Mouse (Mus musculus): ENCODE measurements at regions not wholly inside any gene's neighbourhood (a gene's known extent, or its start where the extent isn't known, plus 50 kb on each side); places are given as distances from the start of the nearest gene placed in this dataset.

DNA sequence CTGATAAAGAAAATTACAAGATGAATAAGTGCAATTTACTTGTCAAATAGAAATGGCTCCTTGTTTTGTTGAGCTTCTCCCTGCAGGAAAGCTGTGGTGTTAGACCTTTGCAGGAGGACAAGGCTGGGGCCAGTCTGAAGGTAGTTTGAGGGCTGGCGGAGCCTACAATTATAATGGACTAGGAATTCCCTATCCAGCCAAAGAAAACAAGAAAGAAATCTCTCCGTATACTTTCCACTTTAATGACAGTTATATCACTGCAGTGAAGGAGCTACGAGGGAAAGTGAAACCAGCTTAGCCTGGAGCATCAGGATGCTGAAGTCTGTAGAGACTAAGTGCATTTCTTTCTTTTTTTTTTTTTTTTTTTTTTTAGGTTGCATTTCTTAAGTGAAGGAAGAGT is 104.8 kb upstream of the Sstr4 start:
- H3K27ac ChIP-seq (ENCODE audit: low read depth) = no peak overlapping the region
- ATAC-seq (replicated peaks; ENCODE audit: low FRiP score, low TSS enrichment, low read depth) (no peak), DNase-seq (ENCODE audit: low spot score) (no peak)
- 51% methylated on average over 3 of the region's 3 CpGs for WGBS
- no peaks in the 10 kb centered on the region for H3K36me3 ChIP-seq (ENCODE audit: control insufficient read depth, insufficient read depth, low read length)
- no peaks in the 10 kb centered on the region for H3K9me3 ChIP-seq (ENCODE audit: control insufficient read depth, low read length)
- H3K4me3 ChIP-seq (ENCODE audit: low read depth, low read length) = no peak overlapping the region
- no peak overlapping the region for H3K4me2 ChIP-seq (ENCODE audit: low read length)
- no peaks in the 10 kb centered on the region for H3K27me3 ChIP-seq (replicated peaks; ENCODE audit: control insufficient read depth, insufficient read depth, low read length)
- H3K9ac ChIP-seq (ENCODE audit: low read length) = no peak overlapping the region
- no peaks in the 10 kb centered on the region for H3K4me1 ChIP-seq (replicated peaks; ENCODE audit: control insufficient read depth, insufficient read depth, low read length)

DNA sequence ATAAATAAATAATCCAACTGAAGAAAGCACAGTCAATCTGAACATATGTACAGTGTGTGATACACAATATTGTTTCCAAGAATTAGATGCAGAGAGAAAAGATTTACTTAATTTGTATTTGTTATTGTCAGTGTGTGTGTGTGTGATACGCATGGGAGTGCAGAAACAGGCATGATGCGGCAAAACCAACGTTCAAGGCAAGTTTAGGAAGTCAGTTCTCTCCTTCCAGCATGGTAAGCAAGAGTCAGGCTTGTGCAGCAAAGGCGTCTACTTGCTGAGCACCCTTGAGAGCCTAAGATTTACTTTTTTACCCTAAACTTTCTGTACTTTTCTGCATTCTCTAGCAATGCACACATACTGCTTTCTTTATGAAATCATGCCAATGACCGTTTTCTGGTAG is 102.7 kb upstream of the Sstr4 start:
- H3K4me1 ChIP-seq (replicated peaks; ENCODE audit: control insufficient read depth, insufficient read depth, low read length) = no peaks in the 10 kb centered on the region
- no peak overlapping the region for H3K9ac ChIP-seq (ENCODE audit: low read length)
- H3K27ac ChIP-seq (ENCODE audit: low read depth) = no peak overlapping the region
- no peaks in the 10 kb centered on the region for H3K9me3 ChIP-seq (ENCODE audit: control insufficient read depth, low read length)
- ATAC-seq (replicated peaks; ENCODE audit: low FRiP score, low TSS enrichment, low read depth) = no peak
- H3K27me3 ChIP-seq (replicated peaks; ENCODE audit: control insufficient read depth, insufficient read depth, low read length) = no peaks in the 10 kb centered on the region
- DNase-seq (ENCODE audit: low spot score) = no peak
- H3K4me3 ChIP-seq (ENCODE audit: low read depth, low read length) = no peak overlapping the region
- H3K36me3 ChIP-seq (ENCODE audit: control insufficient read depth, insufficient read depth, low read length) = no peaks in the 10 kb centered on the region
- WGBS = 84% methylated on average over 5 of the region's 5 CpGs
- no peak overlapping the region for H3K4me2 ChIP-seq (ENCODE audit: low read length)

DNA sequence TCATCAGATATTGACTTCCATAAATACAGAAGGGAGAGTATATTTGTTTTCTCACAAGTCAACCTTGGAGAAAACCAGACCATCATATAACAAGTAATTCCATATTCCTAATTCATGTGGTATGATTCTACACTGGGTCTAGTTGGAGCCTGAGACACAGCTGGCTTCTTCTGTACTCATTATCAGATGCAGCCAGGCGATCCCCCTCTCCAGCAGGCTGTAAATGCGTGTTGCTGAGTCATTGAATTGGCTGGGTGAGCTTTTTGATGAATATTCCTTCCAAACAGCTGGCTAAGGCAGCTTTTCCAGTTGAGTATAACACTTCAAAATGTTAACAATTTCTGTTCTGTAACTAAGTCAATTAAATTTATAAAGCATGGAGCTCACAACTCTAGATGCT is 102.2 kb upstream of the Sstr4 start:
- DNase-seq (ENCODE audit: low spot score) = no peak
- ATAC-seq (replicated peaks; ENCODE audit: low FRiP score, low TSS enrichment, low read depth) = no peak
- no peak overlapping the region for H3K4me2 ChIP-seq (ENCODE audit: low read length)

GRCm38 (mm10) chr2:148300879-148301278 is 94.3 kb upstream of the Sstr4 start:
- DNase-seq (ENCODE audit: low spot score) (no peak), ATAC-seq (replicated peaks; ENCODE audit: low FRiP score, low TSS enrichment, low read depth) (no peak)
- H3K9me3 ChIP-seq (ENCODE audit: control insufficient read depth, low read length) = no peaks in the 10 kb centered on the region

More for the DNA sequence above, 102.2 kb upstream of the Sstr4 start:
- Histone ChIP-seq H3K27ac (ENCODE audit: low read depth) (no peak overlapping the region), H3K4me1 (replicated peaks; ENCODE audit: control insufficient read depth, insufficient read depth, low read length) (no peaks in the 10 kb centered on the region), H3K9ac (ENCODE audit: low read length) (no peak overlapping the region), H3K36me3 (ENCODE audit: control insufficient read depth, insufficient read depth, low read length) (no peaks in the 10 kb centered on the region), H3K4me3 (ENCODE audit: low read depth, low read length) (no peak overlapping the region), H3K9me3 (ENCODE audit: control insufficient read depth, low read length) (no peaks in the 10 kb centered on the region), H3K27me3 (replicated peaks; ENCODE audit: control insufficient read depth, insufficient read depth, low read length) (no peaks in the 10 kb centered on the region)
- WGBS = 42% methylated on average over 2 of the region's 2 CpGs

DNA sequence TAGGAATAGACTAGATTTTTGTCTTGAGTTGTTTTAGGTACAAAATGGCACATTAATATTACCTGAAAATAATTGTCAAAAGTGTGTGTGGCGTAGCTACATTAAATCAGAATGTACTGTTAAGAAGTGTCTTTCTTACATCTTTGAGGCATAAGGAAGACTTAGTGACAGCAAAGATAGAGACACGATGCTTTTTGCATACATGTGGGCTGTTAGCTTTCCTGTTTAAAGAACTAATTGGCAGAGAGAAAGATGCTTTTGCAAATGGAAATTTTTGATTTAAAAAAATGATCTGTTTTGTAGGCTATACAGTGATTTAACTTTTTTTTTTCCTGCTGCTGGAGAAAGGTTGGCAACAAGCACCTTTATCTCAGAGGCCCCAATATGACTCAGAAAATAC is 82.9 kb upstream of the Sstr4 start:
- no peaks in the 10 kb centered on the region for H3K9me3 ChIP-seq (ENCODE audit: control insufficient read depth, low read length)
- no peak overlapping the region for H3K9ac ChIP-seq (ENCODE audit: low read length)
- no peak overlapping the region for H3K4me2 ChIP-seq (ENCODE audit: low read length)
- H3K27ac ChIP-seq (ENCODE audit: low read depth) = no peak overlapping the region
- H3K4me3 ChIP-seq (ENCODE audit: low read depth, low read length) = no peak overlapping the region
- DNase-seq (ENCODE audit: low spot score) (no peak), ATAC-seq (replicated peaks; ENCODE audit: low FRiP score, low TSS enrichment, low read depth) (no peak)
- no peaks in the 10 kb centered on the region for H3K36me3 ChIP-seq (ENCODE audit: control insufficient read depth, insufficient read depth, low read length)
- 86% methylated on average over 2 of the region's 2 CpGs for WGBS
- peaks cover 6% of the 10 kb centered on the region; the same call in 1 of the 2 replicates for H3K4me1 ChIP-seq (replicated peaks; ENCODE audit: control insufficient read depth, insufficient read depth, low read length)
- no peaks in the 10 kb centered on the region for H3K27me3 ChIP-seq (replicated peaks; ENCODE audit: control insufficient read depth, insufficient read depth, low read length)

More at GRCm38 (mm10) chr2:148300879-148301278, 94.3 kb upstream of the Sstr4 start:
- H3K4me3 ChIP-seq (ENCODE audit: low read depth, low read length) = no peak overlapping the region
- H3K27me3 ChIP-seq (replicated peaks; ENCODE audit: control insufficient read depth, insufficient read depth, low read length) = no peaks in the 10 kb centered on the region
- 45% methylated on average over 2 of the region's 2 CpGs for WGBS
- H3K4me2 ChIP-seq (ENCODE audit: low read length) = no peak overlapping the region
- H3K9ac ChIP-seq (ENCODE audit: low read length) = no peak overlapping the region
- no peak overlapping the region for H3K27ac ChIP-seq (ENCODE audit: low read depth)
- H3K36me3 ChIP-seq (ENCODE audit: control insufficient read depth, insufficient read depth, low read length) = no peaks in the 10 kb centered on the region
- H3K4me1 ChIP-seq (replicated peaks; ENCODE audit: control insufficient read depth, insufficient read depth, low read length) = no peaks in the 10 kb centered on the region

DNA sequence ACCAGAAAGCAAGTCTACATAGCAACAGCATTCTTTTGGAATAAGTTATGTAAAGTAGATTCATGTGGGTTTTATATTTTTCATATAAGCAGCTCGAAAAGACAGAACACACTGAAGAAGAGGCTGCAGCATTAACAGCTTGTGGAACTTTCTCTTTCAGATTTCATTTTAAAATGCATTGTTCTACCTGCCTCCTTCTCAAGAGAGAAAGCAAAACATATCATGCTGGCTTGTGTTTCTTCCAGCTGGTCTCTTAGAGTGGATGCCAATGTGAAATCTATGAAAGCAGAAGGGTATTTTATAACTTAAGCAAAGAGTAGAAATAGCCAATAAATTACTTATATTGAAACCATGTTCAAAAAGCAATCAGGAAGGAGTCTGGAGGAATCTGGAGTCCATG is 74.2 kb upstream of the Sstr4 start:
- H3K27me3 ChIP-seq (replicated peaks; ENCODE audit: control insufficient read depth, insufficient read depth, low read length) = no peaks in the 10 kb centered on the region
- H3K9ac ChIP-seq (ENCODE audit: low read length) = no peak overlapping the region
- DNase-seq (ENCODE audit: low spot score) (no peak), ATAC-seq (replicated peaks; ENCODE audit: low FRiP score, low TSS enrichment, low read depth) (no peak)
- H3K4me1 ChIP-seq (replicated peaks; ENCODE audit: control insufficient read depth, insufficient read depth, low read length) = peaks cover 6% of the 10 kb centered on the region; the same call in 1 of the 2 replicates
- H3K4me3 ChIP-seq (ENCODE audit: low read depth, low read length) = no peak overlapping the region
- H3K9me3 ChIP-seq (ENCODE audit: control insufficient read depth, low read length) = no peaks in the 10 kb centered on the region
- WGBS = 78% methylated on average over 1 of the region's 1 CpGs
- H3K4me2 ChIP-seq (ENCODE audit: low read length) = no peak overlapping the region
- no peak overlapping the region for H3K27ac ChIP-seq (ENCODE audit: low read depth)
- H3K36me3 ChIP-seq (ENCODE audit: control insufficient read depth, insufficient read depth, low read length) = no peaks in the 10 kb centered on the region

- DNase-seq (ENCODE audit: low spot score) (no peak), ATAC-seq (replicated peaks; ENCODE audit: low FRiP score, low TSS enrichment, low read depth) (no peak)
- H3K4me1 ChIP-seq (replicated peaks; ENCODE audit: control insufficient read depth, insufficient read depth, low read length) = no peaks in the 10 kb centered on the region
- no peak overlapping the region for H3K9ac ChIP-seq (ENCODE audit: low read length)
- no peak overlapping the region for H3K4me2 ChIP-seq (ENCODE audit: low read length)
- 83% methylated on average over 3 of the region's 3 CpGs for WGBS
- H3K27me3 ChIP-seq (replicated peaks; ENCODE audit: control insufficient read depth, insufficient read depth, low read length) = no peaks in the 10 kb centered on the region
- no peaks in the 10 kb centered on the region for H3K9me3 ChIP-seq (ENCODE audit: control insufficient read depth, low read length)
- H3K36me3 ChIP-seq (ENCODE audit: control insufficient read depth, insufficient read depth, low read length) = no peaks in the 10 kb centered on the region
- no peak overlapping the region for H3K27ac ChIP-seq (ENCODE audit: low read depth)
- H3K4me3 ChIP-seq (ENCODE audit: low read depth, low read length) = no peak overlapping the region
Measured at GRCm38 (mm10) chr2:148325362-148325761, 69.8 kb upstream of the Sstr4 start.

GRCm38 (mm10) chr2:148325854-148326387 is 69.2 kb upstream of the Sstr4 start:
- 64% methylated on average over 4 of the region's 4 CpGs for WGBS
- H3K9me3 ChIP-seq (ENCODE audit: control insufficient read depth, low read length) = no peaks in the 10 kb centered on the region
- no peak for DNase-seq (ENCODE audit: low spot score)

GRCm38 (mm10) chr2:148326414-148326813 is 68.7 kb upstream of the Sstr4 start:
- no peak for DNase-seq (ENCODE audit: low spot score)
- H3K9me3 ChIP-seq (ENCODE audit: control insufficient read depth, low read length) = no peaks in the 10 kb centered on the region

More at GRCm38 (mm10) chr2:148325854-148326387, 69.2 kb upstream of the Sstr4 start:
- Histone ChIP-seq H3K27ac (ENCODE audit: low read depth) (no peak overlapping the region), H3K36me3 (ENCODE audit: control insufficient read depth, insufficient read depth, low read length) (no peaks in the 10 kb centered on the region), H3K4me3 (ENCODE audit: low read depth, low read length) (no peak overlapping the region), H3K27me3 (replicated peaks; ENCODE audit: control insufficient read depth, insufficient read depth, low read length) (no peaks in the 10 kb centered on the region), H3K4me2 (ENCODE audit: low read length) (no peak overlapping the region), H3K4me1 (replicated peaks; ENCODE audit: control insufficient read depth, insufficient read depth, low read length) (no peaks in the 10 kb centered on the region), H3K9ac (ENCODE audit: low read length) (no peak overlapping the region)
- no peak for ATAC-seq (replicated peaks; ENCODE audit: low FRiP score, low TSS enrichment, low read depth)

More at GRCm38 (mm10) chr2:148326414-148326813, 68.7 kb upstream of the Sstr4 start:
- Histone ChIP-seq H3K9ac (ENCODE audit: low read length) (no peak overlapping the region), H3K27me3 (replicated peaks; ENCODE audit: control insufficient read depth, insufficient read depth, low read length) (no peaks in the 10 kb centered on the region), H3K4me3 (ENCODE audit: low read depth, low read length) (no peak overlapping the region), H3K4me2 (ENCODE audit: low read length) (no peak overlapping the region), H3K4me1 (replicated peaks; ENCODE audit: control insufficient read depth, insufficient read depth, low read length) (no peaks in the 10 kb centered on the region), H3K27ac (ENCODE audit: low read depth) (no peak overlapping the region), H3K36me3 (ENCODE audit: control insufficient read depth, insufficient read depth, low read length) (no peaks in the 10 kb centered on the region)
- 35% methylated on average over 2 of the region's 2 CpGs for WGBS
- no peak for ATAC-seq (replicated peaks; ENCODE audit: low FRiP score, low TSS enrichment, low read depth)
